Mouse (Mus musculus) right cerebral cortex, postnatal 4 days (tissue): ENCODE data around the gene Abca9.

ENCODE experiments used
- DNase-seq: peaks from one replicate; pipeline ENCODE4 v3.0.0-alpha.2; 2022

The Abca9 gene

GRCm38 (mm10) chr11:110167459-110168251 lies at the start of gene Abca9:
TSS of gene Abca9 (minus strand) at chr11:110168196.
- DNase-seq = peak; percentile 4

GRCm38 (mm10) chr11:110217118-110217517 lies 49.1 kb upstream of the Abca9 start:
- no peak for DNase-seq

DNA sequence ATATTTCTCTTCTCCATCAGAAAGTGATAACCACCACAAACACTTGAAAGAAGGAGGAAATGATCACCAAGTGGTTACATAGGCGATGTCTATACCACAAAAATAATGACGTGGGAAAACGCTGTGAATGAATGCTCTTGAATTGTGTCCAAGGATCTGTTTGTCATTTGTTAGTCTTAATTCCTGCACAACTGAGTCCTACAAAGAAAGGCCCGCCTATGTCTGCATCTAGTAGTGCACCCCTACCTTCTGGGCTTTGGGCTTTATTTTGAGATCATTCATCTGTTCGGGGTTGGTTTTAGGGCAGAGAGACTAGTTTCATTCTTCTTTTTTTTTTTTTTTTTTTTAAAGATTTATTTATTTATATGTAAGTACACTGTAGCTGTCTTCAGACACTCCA lies 35.9 kb upstream of the Abca9 start:
- no peak for DNase-seq

GRCm38 (mm10) chr11:110198882-110199281 lies 30.9 kb upstream of the Abca9 start:
- DNase-seq = no peak

GRCm38 (mm10) chr11:110196561-110197306 lies 28.7 kb upstream of the Abca9 start:
- DNase-seq = no peak

DNA sequence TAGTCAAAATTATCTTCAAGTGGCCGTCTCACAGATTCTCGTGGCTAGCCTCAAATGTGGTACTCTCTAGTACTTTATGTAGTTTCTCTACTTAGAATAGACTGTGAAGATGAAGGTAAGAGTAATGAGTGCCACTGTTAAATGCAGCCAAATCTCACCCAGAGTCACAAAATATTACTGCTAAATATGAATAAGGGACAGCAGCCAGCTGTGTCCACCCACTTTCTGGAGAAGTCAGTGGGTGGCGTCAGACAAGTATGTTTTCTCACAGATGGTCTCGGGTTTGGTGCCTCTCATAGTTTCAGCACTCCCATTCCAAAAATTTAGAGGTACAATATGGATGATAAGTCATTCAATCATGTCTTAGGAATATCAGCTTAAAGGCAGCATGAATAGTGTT lies 27.3 kb upstream of the Abca9 start:
- DNase-seq = no peak

DNA sequence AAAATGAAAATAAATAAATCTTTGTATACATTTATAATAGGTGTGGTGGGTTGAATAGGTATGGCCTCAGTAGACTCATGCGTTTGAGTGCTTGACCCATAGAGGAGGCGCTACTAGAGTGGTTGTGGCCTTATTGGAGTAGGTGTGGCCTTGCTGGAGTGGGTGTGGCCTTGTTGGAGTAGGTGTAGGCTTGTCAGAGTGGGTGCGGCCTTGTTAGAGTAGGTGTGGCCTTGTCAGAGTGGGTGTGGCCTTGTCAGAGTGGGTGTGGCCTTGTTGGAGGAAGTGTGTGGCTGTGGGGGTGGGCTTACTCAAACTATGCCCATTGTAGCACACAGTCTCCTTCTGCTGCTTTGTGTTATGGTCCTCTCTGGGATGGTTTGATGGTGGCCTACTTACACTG lies 3.2 kb upstream of the Abca9 start:
- no peak for DNase-seq

DNA sequence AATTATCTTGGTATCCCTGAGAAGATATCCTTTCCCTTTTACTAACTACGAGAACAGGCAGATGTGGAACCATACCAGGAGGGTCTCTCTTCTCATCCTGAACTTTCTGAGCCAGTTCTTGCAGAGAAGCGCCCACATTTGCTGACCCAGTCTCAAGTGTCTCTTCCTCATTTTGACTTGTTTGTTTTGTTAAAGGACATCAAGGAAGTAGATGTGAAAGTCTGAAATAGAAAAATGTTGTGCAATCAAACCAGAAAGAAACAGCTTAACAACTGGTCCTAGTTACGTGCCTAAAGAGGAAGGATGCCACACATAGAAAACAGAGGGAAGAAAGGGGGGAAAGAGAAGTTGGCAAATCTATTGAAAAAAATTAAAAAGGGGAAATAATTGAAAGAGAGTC lies 2.2 kb downstream of the Abca9 start:
- DNase-seq = no peak

DNA sequence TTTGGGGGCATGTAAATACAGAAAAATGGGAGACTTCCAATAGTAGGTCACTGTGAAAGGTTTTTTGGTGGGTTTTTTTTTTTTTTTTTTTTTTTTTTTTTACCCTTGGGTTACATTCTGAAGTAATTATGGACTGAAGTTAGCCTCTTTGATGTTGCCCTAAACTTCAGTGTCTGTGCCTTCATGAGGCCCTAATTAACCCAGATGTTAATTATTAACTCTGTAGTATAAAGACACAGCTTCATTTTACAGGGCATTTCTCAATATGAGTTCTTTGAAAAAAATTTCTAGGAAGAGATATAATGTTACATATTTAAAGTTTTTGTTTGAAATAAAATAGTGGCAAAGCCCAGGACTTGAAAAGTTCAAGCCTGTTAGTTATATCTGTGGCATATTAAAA lies 2.6 kb downstream of the Abca9 start:
- DNase-seq = no peak

- DNase-seq = no peak
These were observed 10.9 kb downstream of the Abca9 start for GRCm38 (mm10) chr11:110157059-110157458.

GRCm38 (mm10) chr11:110155985-110156384 lies 12.0 kb downstream of the Abca9 start:
- no peak for DNase-seq

GRCm38 (mm10) chr11:110147640-110148039 lies 20.4 kb downstream of the Abca9 start:
- DNase-seq = no peak

- DNase-seq = no peak
These were observed 22.6 kb downstream of the Abca9 start for GRCm38 (mm10) chr11:110145421-110145820.

- DNase-seq = no peak
These were observed 37.2 kb downstream of the Abca9 start for GRCm38 (mm10) chr11:110130760-110131159.

DNA sequence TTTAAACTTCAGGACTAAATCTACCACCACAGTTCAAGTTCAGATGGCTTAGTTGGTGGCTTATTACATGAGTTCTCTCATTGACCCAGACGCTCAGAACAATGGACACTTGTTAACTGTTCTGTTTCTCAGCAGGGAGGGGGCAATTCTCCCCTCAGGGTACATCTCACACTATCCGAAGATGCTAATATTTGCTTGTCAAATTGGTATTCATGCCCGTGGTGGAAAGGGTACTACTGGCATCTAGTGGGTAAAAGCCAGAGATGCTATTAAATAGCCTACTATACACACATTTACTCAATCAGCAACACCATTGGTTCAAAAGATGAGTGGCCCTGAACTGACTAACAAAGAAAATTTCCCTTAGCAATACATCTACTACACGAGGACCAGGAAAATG lies 56.9 kb downstream of the Abca9 start:
- no peak for DNase-seq

DNA sequence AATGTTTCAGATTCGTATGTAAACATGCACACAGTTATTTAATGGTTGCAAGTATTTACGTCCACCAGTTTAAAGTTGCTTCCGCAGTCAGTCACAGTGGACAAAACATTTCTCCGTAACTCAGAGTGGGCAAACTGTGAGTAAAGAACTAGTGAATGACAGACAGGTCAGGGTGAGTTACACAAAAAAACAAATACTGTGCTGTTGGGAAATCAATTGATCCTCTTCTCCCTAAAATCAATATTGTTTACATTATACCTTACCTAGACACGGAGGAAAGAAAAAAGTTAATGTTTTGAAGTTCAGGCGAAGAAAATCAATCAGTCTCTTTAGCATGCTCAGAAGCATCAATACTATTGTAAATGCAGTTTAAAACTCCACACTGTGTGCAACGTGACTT lies 66.6 kb downstream of the Abca9 start:
- no peak for DNase-seq

- DNase-seq = no peak
These were observed 69.1 kb downstream of the Abca9 start for GRCm38 (mm10) chr11:110098901-110099300.

DNA sequence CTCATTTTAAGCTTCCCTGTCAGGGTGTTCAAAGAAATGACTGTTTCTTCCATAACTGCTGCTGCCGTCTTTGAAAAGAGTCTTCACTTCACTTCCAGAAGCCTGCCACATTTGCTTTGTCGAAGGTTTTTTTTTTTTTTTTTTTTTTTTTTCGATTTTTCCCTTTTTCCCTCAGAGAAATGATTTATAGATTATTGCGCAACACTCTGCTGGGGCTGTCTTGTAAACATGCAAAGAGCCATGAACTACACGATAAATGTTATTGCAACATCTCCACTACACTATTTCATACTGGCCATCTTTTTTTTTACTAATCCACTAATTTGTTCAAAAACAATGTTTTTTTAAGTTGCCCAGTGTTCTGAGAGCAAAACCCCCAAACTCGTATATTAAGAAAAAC lies 70.5 kb downstream of the Abca9 start:
- no peak for DNase-seq

DNA sequence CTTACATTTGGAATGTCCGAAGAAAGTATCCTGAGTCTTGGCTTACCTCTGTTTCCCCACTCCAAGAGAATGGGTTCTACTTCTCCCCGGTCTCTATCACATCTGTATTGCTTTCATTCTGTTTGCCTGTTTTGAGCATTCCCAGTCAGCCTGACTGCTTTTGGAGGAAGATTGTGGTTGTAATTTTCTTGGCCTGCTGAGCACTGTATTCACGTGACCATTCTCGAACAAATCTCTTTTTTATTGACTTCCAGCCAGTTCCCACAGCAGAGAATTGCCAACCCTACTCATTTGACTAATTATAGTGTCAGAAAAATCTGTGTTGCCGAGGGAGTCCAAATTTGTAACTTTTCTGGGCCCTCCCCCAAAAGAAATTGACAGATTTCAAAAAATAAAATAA lies 72.1 kb downstream of the Abca9 start, which contains the start of gene Abca8a:
TSS of gene Abca8a (minus strand) at position 121 of the 400 bp plus-strand sequence.
- DNase-seq = no peak

- DNase-seq = no peak
These were observed 73.1 kb downstream of the Abca9 start for GRCm38 (mm10) chr11:110094846-110095380.

GRCm38 (mm10) chr11:110094236-110094635 lies 73.8 kb downstream of the Abca9 start:
- no peak for DNase-seq

DNA sequence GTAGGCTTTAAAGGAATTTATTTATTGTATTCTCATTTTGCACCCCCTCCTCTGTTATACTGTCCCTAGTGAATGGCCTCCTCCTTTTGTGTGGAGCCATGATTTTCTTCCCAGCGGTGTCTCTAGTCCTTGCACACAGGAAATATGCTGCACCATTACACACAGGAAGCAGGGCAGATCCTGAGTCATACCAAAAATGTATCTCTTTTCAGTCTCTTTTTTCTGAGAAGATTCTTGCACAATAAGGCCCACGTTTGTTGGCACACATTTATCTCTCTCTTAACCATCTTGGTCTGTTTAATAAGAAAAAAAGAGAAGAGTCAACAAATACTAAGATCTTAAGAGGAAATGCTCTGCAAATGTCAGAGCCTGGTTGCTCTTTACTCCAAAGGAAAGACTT lies 76.7 kb downstream of the Abca9 start:
- DNase-seq = no peak

- DNase-seq = no peak
These were observed 95.8 kb downstream of the Abca9 start for GRCm38 (mm10) chr11:110072158-110072557.

GRCm38 (mm10) chr11:110061032-110061431 lies 107.0 kb downstream of the Abca9 start:
- DNase-seq = no peak
